Mouse (Mus musculus) liver, postnatal 0 days (tissue): ENCODE results near the gene Hgd.

Source experiments
- CTCF ChIP-seq: sonication (generic); IDR thresholded peaks from 2 replicates; pipeline ENCODE4 v1.5.1; 2016; ENCODE audit warnings: antibody characterized with exemption, low read depth
- EP300 ChIP-seq: IDR thresholded peaks from 2 replicates; pipeline ENCODE4 v1.6.1; 2016; ENCODE audit warnings: antibody characterized with exemption, low read depth, mild to moderate bottlenecking

DNA sequence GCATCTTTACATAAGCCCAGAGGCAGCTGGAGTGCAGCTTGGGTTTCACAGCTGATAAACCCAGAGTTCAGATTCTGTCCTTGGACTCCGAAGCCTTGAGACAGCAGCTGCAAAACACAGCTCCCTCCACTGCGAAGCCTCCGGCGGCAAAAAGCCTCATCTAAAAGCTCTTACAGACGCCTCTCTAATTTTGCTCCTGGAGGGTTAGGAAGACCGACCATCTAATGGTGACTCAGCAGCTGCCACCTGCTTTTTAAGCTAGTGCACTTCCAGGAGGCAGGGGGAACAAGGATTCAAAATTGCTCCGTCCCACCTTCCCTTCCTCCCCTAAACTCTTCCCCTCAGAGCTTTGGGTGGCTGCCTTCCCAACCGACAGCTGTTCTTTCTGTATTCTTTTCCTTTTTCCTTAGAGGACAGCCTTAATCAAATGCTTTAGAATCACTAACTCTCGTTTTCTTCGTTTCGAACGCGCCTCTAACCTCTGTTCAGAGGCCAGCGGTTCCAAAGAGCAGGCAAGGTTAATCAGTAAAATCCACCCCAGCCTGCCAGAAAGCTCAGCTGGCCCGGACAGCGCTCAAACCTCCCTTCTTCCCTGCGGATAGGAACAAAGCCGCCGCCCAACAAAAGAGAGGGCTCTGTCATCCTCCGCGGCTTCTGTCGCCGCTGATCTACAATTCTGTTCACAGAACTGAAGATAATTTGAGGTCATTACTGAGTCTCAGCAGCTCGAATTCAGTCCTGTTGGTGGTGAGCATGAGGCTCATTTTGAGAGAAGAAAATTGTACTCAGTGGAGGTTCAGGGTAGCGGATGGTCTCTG is 4.5 kb downstream of the Hgd start:
- no peak for TF ChIP-seq EP300
- no peak for TF ChIP-seq CTCF
